Mouse (Mus musculus) liver (tissue): ENCODE data around the gene Hipk2.
A peak's percentile ranks its signal among the peaks of the same experiment; 100 is the strongest.

ENCODE experiments used
- DNase-seq: peaks from one replicate; pipeline ENCODE4 v3.0.0-alpha.2; 2020; ENCODE audit warnings: mixed read lengths

Hipk2 gene

GRCm38 (mm10) chr6:38902820-38903439 is 27.0 kb upstream of the Hipk2 start:
- DNase-seq: peak; percentile 83

GRCm38 (mm10) chr6:38901636-38902035 is 25.7 kb upstream of the Hipk2 start:
- no peak for DNase-seq

- peak; percentile 68 for DNase-seq
Observed at GRCm38 (mm10) chr6:38901152-38901551, 25.2 kb upstream of the Hipk2 start.

GRCm38 (mm10) chr6:38900479-38901126 is 24.6 kb upstream of the Hipk2 start:
- no peak for DNase-seq

GRCm38 (mm10) chr6:38900073-38900472 is 24.1 kb upstream of the Hipk2 start:
- DNase-seq: peak; percentile 81

GRCm38 (mm10) chr6:38893615-38894014 is 17.6 kb upstream of the Hipk2 start:
- no peak for DNase-seq

GRCm38 (mm10) chr6:38892017-38892416 is 16.1 kb upstream of the Hipk2 start:
- peak; percentile 59 for DNase-seq

- no peak for DNase-seq
Observed at GRCm38 (mm10) chr6:38889156-38889555, 13.2 kb upstream of the Hipk2 start.

GRCm38 (mm10) chr6:38887436-38887835 is 11.5 kb upstream of the Hipk2 start:
- DNase-seq: no peak

GRCm38 (mm10) chr6:38885132-38885531 is 9.2 kb upstream of the Hipk2 start:
- DNase-seq: no peak

- DNase-seq: no peak
Observed at GRCm38 (mm10) chr6:38884482-38884881, 8.5 kb upstream of the Hipk2 start.

- DNase-seq: no peak
Observed at GRCm38 (mm10) chr6:38882728-38883171, 6.8 kb upstream of the Hipk2 start.

GRCm38 (mm10) chr6:38881975-38882374 is 6.0 kb upstream of the Hipk2 start:
- DNase-seq: no peak

- no peak for DNase-seq
Observed at GRCm38 (mm10) chr6:38881468-38881867, 5.5 kb upstream of the Hipk2 start.

- DNase-seq: no peak
Observed at GRCm38 (mm10) chr6:38877674-38878073, 1.7 kb upstream of the Hipk2 start.

GRCm38 (mm10) chr6:38875258-38876070 is 501 bp downstream of the Hipk2 start, which contains the start of gene Tbxas1:
Tbxas1 (plus strand) TSS chr6:38875404.
- DNase-seq: peak; percentile 60

- peak; percentile 55 for DNase-seq
Observed at GRCm38 (mm10) chr6:38874565-38875257, 1.3 kb downstream of the Hipk2 start.

- DNase-seq: peak; percentile 77
Observed at GRCm38 (mm10) chr6:38874035-38874434, 1.9 kb downstream of the Hipk2 start.

- no peak for DNase-seq
Observed at GRCm38 (mm10) chr6:38873316-38873715, 2.6 kb downstream of the Hipk2 start.

GRCm38 (mm10) chr6:38871051-38871450 is 4.9 kb downstream of the Hipk2 start:
- DNase-seq: peak; percentile 49

- DNase-seq: no peak
Observed at GRCm38 (mm10) chr6:38870070-38870469, 5.9 kb downstream of the Hipk2 start.

GRCm38 (mm10) chr6:38868974-38869373 is 7.0 kb downstream of the Hipk2 start:
- DNase-seq: no peak

GRCm38 (mm10) chr6:38867291-38867690 is 8.7 kb downstream of the Hipk2 start:
- DNase-seq: no peak
